ENCODE assay signal across 8 mouse cellular contexts in the genomic region with DNA sequence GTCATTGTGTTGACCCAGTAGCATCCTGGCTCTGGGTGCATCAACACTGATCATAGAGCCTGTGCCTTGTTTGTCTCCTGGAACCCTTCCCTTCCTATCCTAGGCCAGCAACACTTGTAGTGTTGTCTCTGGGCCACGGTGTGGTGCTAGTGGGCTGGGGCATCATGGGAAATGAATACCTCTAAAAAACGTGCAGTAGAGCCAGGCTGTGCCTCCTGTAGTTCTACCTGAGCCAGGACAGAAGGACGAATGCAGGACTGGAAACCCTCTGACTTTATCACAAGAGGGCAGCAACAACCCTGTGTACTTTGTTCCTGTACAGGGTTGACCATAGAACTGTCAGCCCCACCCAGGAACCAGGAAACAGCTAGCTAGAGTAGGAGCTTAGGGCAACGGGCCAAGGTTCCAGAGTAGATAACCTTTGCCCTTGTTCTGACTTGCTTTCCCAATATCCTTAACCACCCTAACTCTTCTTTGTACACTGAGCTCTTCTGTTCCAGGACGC. TPM values are rescaled to one million over a fixed set of nuclear protein-coding genes. Genes with fewer than 3 reads are reported as not detected.
A peak's percentile ranks its signal among the peaks of the same experiment; 100 is the strongest.
DNase-seq lines count a peak whose midpoint lies in the region; ATAC-seq and TF ChIP-seq lines count a peak whose summit lies in the region.

No protein-coding gene starts in this region.

- no peaks in the 10 kb centered on the region for H3K27me3 ChIP-seq in kidney, embryonic 16.5 days (ENCODE audit: insufficient read depth, low read length)
- H3K27me3 ChIP-seq in forebrain, embryonic 13.5 days: no peaks in the 10 kb centered on the region

- H3K9ac ChIP-seq in kidney, embryonic 16.5 days (replicated peaks; ENCODE audit: low read length): no peak overlapping the region
- H3K9ac ChIP-seq in forebrain, embryonic 13.5 days: no peak overlapping the region

- peaks cover 6% of the 10 kb centered on the region for H3K4me1 ChIP-seq in bone marrow macrophage, adult 2 months (ENCODE audit: control insufficient read depth, insufficient read depth, low read length)
- no peaks in the 10 kb centered on the region for H3K4me1 ChIP-seq in kidney, embryonic 16.5 days (ENCODE audit: insufficient read depth, low read length)
- no peaks in the 10 kb centered on the region for H3K4me1 ChIP-seq in forebrain, embryonic 13.5 days

- peak; percentile 33; the same call in 1 of the 2 replicates for TF ChIP-seq CTCF in bone marrow macrophage, adult 2 months (IDR thresholded peaks at IDR 0.05; ENCODE audit: low read depth, low read length)

- DNase-seq in thymus, postnatal 14 days: peak; percentile 5
- no peak for DNase-seq in thymus, postnatal 4 days
- DNase-seq in embryo, embryonic 9.5 days (ENCODE audit: extremely low spot score): no peak
- DNase-seq in right cerebral cortex, postnatal 14 days: no peak

- WGBS in kidney, embryonic 16.5 days: 51% methylated on average over 5 of the region's 5 CpGs
- 68% methylated on average over 5 of the region's 5 CpGs for WGBS in forebrain, embryonic 13.5 days

- no peak overlapping the region for H3K4me2 ChIP-seq in kidney, embryonic 16.5 days (replicated peaks; ENCODE audit: low read depth, low read length)
- H3K4me2 ChIP-seq in forebrain, embryonic 13.5 days: no peak overlapping the region

- H3K36me3 ChIP-seq in kidney, embryonic 16.5 days (ENCODE audit: insufficient read depth, low read length): no peaks in the 10 kb centered on the region
- no peaks in the 10 kb centered on the region for H3K36me3 ChIP-seq in forebrain, embryonic 13.5 days (ENCODE audit: poor library complexity, severe bottlenecking)

- ATAC-seq in kidney, embryonic 16.5 days (ENCODE audit: low FRiP score, low TSS enrichment): peak; percentile 61
- peak; percentile 84 for ATAC-seq in megakaryocyte, adult 5-6 weeks (ENCODE audit: poor library complexity, severe bottlenecking)
- ATAC-seq in forebrain, embryonic 13.5 days: no peak

- H3K9me3 ChIP-seq in kidney, embryonic 16.5 days (ENCODE audit: low read length): no peaks in the 10 kb centered on the region
- H3K9me3 ChIP-seq in forebrain, embryonic 13.5 days (replicated peaks): no peaks in the 10 kb centered on the region

- no peak overlapping the region for H3K4me3 ChIP-seq in bone marrow macrophage, adult 2 months (ENCODE audit: insufficient read depth, low read length)
- no peak overlapping the region for H3K4me3 ChIP-seq in kidney, embryonic 16.5 days (ENCODE audit: low read length)
- H3K4me3 ChIP-seq in forebrain, embryonic 13.5 days: no peak overlapping the region

- no peak for TF ChIP-seq POLR2A in bone marrow macrophage, adult 2 months (IDR thresholded peaks at IDR 0.05; ENCODE audit: borderline replicate concordance, low read depth, low read length)

- no peak overlapping the region for H3K27ac ChIP-seq in bone marrow macrophage, adult 2 months (ENCODE audit: insufficient read depth, low read depth, low read length)
- H3K27ac ChIP-seq in kidney, embryonic 16.5 days (ENCODE audit: low read length): no peak overlapping the region
- H3K27ac ChIP-seq in forebrain, embryonic 13.5 days: no peak overlapping the region

RNA-seq across cellular contexts. Expression of a gene that starts 41.2 kb away (rescaled TPM):
- polyA plus RNA-seq in bone marrow macrophage, adult 2 months (2012; ENCODE audit: insufficient read depth, insufficient read length, missing spikeins): 37.1 and 37.3 TPM in 2 replicates
- 56.1 and 59.6 TPM in 2 replicates for polyA plus RNA-seq in kidney, embryonic 16.5 days (2015; fragmentation: Nextera tagmentation; extraction: Ambion mirVana)
- 13.0 and 14.5 TPM in 2 replicates for total RNA-seq in megakaryocyte, adult 5-6 weeks (2015)
- 7.1 and 8.1 TPM in 2 replicates for total RNA-seq in megakaryocyte, adult 5-6 weeks (2017)
- polyA plus RNA-seq in forebrain, embryonic 13.5 days (2015; fragmentation: Nextera tagmentation; extraction: Ambion mirVana): 22.1 and 24.3 TPM in 2 replicates
